Mouse (Mus musculus) adrenal gland (tissue): Measurements from ENCODE around the gene Ctbp2.

ENCODE experiments used
- intact Hi-C: fragments of 180-260 bp; cut with DNase I; formaldehyde crosslinking; loops from one replicate; pipeline ENCODE4 v1.15.1; 2025

The Ctbp2 gene

DNA sequence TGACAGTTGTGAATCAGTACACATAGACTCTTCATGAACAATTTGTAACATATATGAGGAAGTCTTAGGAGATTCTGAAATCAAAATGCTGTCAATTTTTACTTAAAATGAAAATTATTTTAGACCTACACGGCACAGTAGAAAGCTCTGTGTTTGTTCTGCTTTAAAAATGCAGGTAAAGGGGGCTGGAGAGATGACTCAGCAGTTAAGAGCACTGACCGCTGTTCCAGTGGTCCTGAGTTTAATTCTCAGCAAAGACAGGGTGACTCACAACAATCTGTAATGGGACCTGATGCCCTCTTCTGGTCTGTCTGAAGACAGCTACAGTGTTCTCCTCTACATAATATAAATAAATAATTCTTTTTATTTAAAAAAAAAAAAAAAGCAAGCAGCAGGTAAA is 158.4 kb downstream of the Ctbp2 start:
- intact Hi-C loops = no loop called here

DNA sequence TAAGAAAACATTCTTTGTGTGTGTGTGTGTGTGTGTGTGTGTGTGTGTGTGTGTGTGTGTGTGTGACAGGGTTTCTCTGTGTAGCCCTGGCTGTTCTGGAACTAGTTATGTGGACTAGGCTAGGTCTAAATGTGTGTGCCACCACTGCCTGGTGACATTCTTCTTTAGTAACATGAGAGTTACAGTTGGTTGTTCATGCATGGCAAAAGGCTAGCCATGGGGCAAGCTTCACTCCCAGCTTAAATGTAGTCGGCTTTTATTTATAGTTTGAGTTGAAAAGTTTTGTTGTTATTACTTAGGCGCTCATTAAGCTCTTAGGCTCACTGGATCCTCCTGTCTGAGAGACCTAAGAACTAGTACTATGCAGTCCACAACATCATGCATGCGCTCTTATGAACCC is 159.8 kb downstream of the Ctbp2 start:
- intact Hi-C loops = no loop called here

DNA sequence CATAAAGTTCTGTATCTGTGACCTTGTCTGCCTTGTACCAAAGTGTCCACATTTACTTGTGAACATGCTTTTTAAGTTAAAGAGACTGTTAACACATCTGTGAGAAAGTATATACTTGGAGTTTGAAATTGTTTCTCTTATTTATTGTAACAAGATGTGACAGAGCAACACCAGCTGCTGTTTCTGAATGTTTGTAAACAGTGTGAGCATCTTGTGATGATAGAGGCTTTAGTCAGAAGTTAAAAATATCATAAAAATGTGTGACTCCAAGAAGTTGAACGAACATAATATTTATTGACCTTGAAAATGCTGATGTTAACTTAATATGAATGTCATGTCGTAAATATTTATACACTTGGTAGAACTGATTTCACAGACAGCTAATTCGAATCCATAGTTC is 173.5 kb downstream of the Ctbp2 start:
- intact Hi-C loops = no loop called here

DNA sequence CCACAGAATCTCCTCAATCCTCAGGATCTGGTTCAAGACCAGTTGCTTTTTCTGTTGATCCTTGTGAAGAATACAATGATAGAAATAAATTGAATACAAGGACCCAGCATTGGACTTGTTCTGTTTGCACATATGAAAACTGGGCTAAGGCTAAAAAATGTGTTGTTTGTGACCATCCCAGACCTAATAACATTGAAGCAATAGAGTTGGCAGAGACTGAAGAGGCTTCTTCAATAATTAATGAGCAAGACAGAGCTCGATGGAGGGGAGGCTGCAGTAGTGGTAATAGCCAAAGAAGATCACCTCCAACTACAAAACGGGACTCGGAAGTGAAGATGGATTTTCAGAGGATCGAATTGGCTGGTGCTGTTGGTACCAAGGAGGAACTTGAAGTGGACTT is 174.2 kb downstream of the Ctbp2 start:
- intact Hi-C loops = no loop called here

DNA sequence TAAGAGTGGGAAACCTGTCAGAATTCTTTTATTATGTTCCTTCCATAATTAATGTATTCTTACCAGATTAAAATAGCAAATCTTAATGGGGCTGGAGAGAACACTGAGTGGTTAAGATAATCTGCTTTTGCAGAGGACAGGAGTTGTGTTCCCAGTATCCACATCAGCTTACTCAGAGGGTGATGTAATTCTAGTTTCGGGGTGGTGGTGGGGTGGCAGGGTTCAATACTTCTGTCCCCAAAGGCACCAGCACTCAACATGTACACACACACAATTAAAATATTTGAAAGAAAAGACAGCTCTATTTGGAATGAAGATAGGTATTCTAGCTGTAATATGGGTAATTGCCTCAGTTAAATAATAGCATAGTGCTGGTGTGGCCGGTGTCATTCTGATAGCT is 183.6 kb downstream of the Ctbp2 start:
- intact Hi-C loops = no loop called here

DNA sequence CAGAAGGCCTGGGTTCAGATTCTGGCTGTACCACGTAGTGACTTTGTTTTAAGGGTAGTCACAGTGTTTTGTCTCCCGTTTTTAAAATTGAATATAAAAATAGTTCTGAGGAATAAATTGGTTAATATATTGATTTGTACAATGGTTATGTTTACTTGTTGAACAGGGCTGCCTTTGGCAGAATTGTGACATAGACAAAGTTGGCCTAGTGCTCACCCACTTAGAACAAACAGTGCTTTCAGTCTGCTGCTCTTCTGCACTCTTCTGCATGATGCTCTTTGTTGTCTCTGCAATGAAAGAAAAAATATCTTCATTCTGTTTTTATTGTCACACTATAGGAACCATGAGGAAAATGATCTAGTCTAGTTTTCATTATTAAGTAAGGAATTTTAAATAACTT is 185.0 kb downstream of the Ctbp2 start:
- intact Hi-C loops = loop anchor here (5.0 to 10.0 kb wide), 2 partner anchors 33 to 56 kb away; no protein-coding TSS in a partner anchor
